Mouse (Mus musculus) myocyte (in vitro differentiated cells): Measurements from ENCODE around the gene Ptgdr2.

Experiments used
- MYOG ChIP-seq, 3 experiments: IDR thresholded peaks; one replicate each; pipeline ENCODE4 v1.6.1; 2011; ENCODE audit warnings: control low read depth in 2 of 3, low read depth in 2 of 3, mild to moderate bottlenecking in 2 of 3; ENCODE audit not compliant: insufficient read length in 2 of 3, control insufficient read depth in 1 of 3, insufficient read depth in 1 of 3
- POLR2A ChIP-seq: IDR thresholded peaks from one replicate; pipeline ENCODE4 v1.6.1; 2011; ENCODE audit warnings: low read depth, mild to moderate bottlenecking, control low read depth, moderate library complexity; ENCODE audit not compliant: insufficient read length
- POLR2AphosphoS2 ChIP-seq: IDR thresholded peaks from one replicate; pipeline ENCODE4 v1.6.1; 2011; ENCODE audit warnings: low read depth, control low read depth; ENCODE audit not compliant: insufficient read length

DNA sequence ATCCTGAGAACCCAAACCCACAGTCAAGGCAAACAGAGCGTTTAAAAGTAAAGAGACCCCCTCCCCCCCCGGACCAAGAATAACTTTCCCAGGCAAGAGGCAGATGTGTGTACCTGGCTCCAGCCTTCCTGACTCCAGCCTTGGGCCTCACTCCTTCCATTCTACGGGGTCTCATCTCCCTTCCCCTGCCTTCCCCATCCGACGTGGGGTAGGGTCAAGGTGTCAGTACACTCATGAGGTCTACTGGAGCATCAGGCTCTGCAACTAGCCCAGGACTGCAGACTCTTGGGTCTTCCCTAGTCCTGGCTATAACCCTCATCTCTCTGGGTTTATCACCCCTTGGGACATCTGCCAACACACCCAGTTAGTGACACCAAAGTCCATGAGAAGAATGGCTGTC is 43.2 kb downstream of the Ptgdr2 start:
- no peak for TF ChIP-seq MYOG (IDR thresholded peaks at IDR 0.05; ENCODE audit: control insufficient read depth in 1 of 3, insufficient read depth in 1 of 3, insufficient read length in 2 of 3, low read depth in 2 of 3)
- no peak for TF ChIP-seq POLR2A
- TF ChIP-seq POLR2AphosphoS2, result no peak
